Mouse (Mus musculus) bone marrow macrophage, adult 2 months (primary cell): ENCODE data around the gene Fam133b.

ENCODE experiments used
- CTCF ChIP-seq: IDR thresholded peaks from 2 replicates; pipeline ENCODE4 v1.5.1; 2012; ENCODE audit warnings: low read depth, mild to moderate bottlenecking, low read length, moderate library complexity
- POLR2A ChIP-seq: IDR thresholded peaks from 2 replicates; pipeline ENCODE4 v1.6.1; 2012; ENCODE audit warnings: mild to moderate bottlenecking, low read depth, low read length, borderline replicate concordance

GRCm38 (mm10) chr5:3574825-3575224 is 31.2 kb downstream of the Fam133b start:
- TF ChIP-seq CTCF (no peak), POLR2A (no peak)
